Mouse (Mus musculus): Measurements from ENCODE around the gene Ppil4. TPM values are rescaled to one million over a fixed set of nuclear protein-coding genes. Genes with fewer than 3 reads are reported as not detected.

The Ppil4 gene
- polyA plus RNA-seq, 1 experiment from 2014 or later, result 41.6 TPM

GRCm38 (mm10) chr10:7843181-7843580, 50.5 kb downstream of the Ppil4 start:
- H3K27ac ChIP-seq (replicated peaks), result no peak overlapping the region
- no peak for DNase-seq (ENCODE audit: low spot score)
- WGBS, result 91% methylated on average over 4 of the region's 4 CpGs
- H3K4me1 ChIP-seq, result 0 out of 2 replicates have a peak, but pooled peaks cover 3% of the 10 kb centered on the region
- no peak overlapping the region for H3K4me3 ChIP-seq
- no peaks in the 10 kb centered on the region for H3K36me3 ChIP-seq (replicated peaks)
- H3K27me3 ChIP-seq (replicated peaks; ENCODE audit: low read depth, poor library complexity, severe bottlenecking), result no peaks in the 10 kb centered on the region
- H3K9me3 ChIP-seq, result no peaks in the 10 kb centered on the region

GRCm38 (mm10) chr10:7844161-7844560, 51.5 kb downstream of the Ppil4 start:
- Histone ChIP-seq H3K27me3 (replicated peaks; ENCODE audit: low read depth, poor library complexity, severe bottlenecking) (no peaks in the 10 kb centered on the region), H3K9me3 (no peaks in the 10 kb centered on the region), H3K4me3 (no peak overlapping the region), H3K27ac (replicated peaks) (no peak overlapping the region), H3K36me3 (replicated peaks) (no peaks in the 10 kb centered on the region), H3K4me1 (0 out of 2 replicates have a peak, but pooled peaks cover 3% of the 10 kb centered on the region)
- no peak for DNase-seq (ENCODE audit: low spot score)
- 85% methylated on average over 4 of the region's 4 CpGs for WGBS

- 84% methylated on average over 8 of the region's 8 CpGs for WGBS
- DNase-seq (ENCODE audit: low spot score), result no peak
- Histone ChIP-seq H3K36me3 (replicated peaks) (no peaks in the 10 kb centered on the region), H3K4me3 (no peak overlapping the region), H3K27me3 (replicated peaks; ENCODE audit: low read depth, poor library complexity, severe bottlenecking) (no peaks in the 10 kb centered on the region), H3K27ac (replicated peaks) (no peak overlapping the region), H3K9me3 (no peaks in the 10 kb centered on the region), H3K4me1 (0 out of 2 replicates have a peak, but pooled peaks cover 3% of the 10 kb centered on the region)
Measured at GRCm38 (mm10) chr10:7845136-7845535, 52.4 kb downstream of the Ppil4 start.

DNA sequence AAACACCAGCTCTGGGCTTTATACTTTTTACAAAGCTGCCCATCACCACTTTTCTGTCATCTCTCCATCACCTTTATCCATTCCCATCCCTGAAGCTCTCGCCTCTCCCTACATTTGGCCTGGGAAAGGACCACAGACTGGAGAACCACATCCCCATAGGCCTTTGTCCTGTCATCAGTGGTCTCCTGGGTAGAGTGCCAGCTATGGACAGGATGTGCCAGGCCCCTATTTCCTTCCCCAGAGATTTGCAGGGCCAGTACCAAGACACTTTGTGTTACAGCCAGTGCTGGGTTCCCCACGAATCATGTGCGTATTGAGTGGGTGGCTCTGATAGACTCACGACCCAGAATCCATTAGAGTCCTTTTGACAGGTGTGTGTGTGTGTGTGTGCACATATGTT, 53.3 kb downstream of the Ppil4 start:
- WGBS, result 88% methylated on average over 4 of the region's 4 CpGs
- no peak for DNase-seq (ENCODE audit: low spot score)
- Histone ChIP-seq H3K27me3 (replicated peaks; ENCODE audit: low read depth, poor library complexity, severe bottlenecking) (no peaks in the 10 kb centered on the region), H3K36me3 (replicated peaks) (no peaks in the 10 kb centered on the region), H3K4me1 (0 out of 2 replicates have a peak, but pooled peaks cover 3% of the 10 kb centered on the region), H3K9me3 (no peaks in the 10 kb centered on the region), H3K27ac (replicated peaks) (no peak overlapping the region), H3K4me3 (no peak overlapping the region)

DNA sequence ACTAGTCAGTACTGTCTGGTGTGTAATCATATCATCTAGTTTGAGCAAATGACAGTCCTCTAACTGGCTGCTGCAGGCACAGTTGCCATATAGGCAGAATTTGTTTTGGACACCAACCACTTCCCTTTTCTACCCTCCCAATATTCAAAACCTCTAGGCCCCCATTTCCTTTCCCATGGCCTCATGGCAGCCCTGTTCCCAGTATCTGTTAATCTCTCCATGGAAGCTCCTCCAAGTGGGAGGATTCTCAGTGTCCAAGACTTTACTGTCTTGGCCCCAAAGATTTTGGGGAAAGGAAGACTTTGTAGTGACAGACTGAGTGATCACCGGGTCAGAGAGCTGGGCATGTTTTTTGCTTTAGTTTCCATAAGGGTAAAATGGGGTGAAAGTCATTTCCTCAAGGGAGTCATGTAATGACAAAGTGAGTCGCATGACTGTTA, 54.5 kb downstream of the Ppil4 start:
- no peak for DNase-seq (ENCODE audit: low spot score)
- Histone ChIP-seq H3K4me1 (no peaks in the 10 kb centered on the region), H3K9me3 (no peaks in the 10 kb centered on the region), H3K27ac (replicated peaks) (no peak overlapping the region), H3K36me3 (replicated peaks) (no peaks in the 10 kb centered on the region), H3K27me3 (replicated peaks; ENCODE audit: low read depth, poor library complexity, severe bottlenecking) (no peaks in the 10 kb centered on the region), H3K4me3 (no peak overlapping the region)
- WGBS, result 88% methylated on average over 2 of the region's 2 CpGs

- H3K27me3 ChIP-seq (replicated peaks; ENCODE audit: low read depth, poor library complexity, severe bottlenecking), result no peaks in the 10 kb centered on the region
- H3K4me1 ChIP-seq, result no peaks in the 10 kb centered on the region
- H3K9me3 ChIP-seq, result no peaks in the 10 kb centered on the region
- WGBS, result 71% methylated on average over 3 of the region's 3 CpGs
- H3K4me3 ChIP-seq, result no peak overlapping the region
- DNase-seq (ENCODE audit: low spot score), result no peak
- no peaks in the 10 kb centered on the region for H3K36me3 ChIP-seq (replicated peaks)
- H3K27ac ChIP-seq (replicated peaks), result no peak overlapping the region
Measured at GRCm38 (mm10) chr10:7851891-7852290, 59.2 kb downstream of the Ppil4 start.

DNA sequence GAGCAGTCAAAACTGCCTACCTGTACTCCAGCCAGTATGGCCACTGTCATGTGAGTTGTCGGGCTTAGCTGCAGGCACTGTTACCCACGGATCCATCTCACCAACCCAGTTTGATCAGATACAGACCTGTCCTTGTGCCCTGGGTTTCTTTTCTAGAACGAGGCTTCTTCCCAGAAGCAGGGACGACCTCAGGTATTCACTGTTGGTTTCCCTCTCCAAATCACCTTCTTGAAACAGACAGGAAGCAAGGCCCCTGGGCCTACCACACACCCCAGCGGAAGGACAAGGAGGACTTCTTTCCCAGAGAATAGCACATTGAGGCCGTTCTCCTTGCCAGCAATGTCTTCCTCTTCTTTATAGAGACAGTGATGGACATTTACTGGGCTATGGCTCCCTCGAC, 67.8 kb downstream of the Ppil4 start:
- no peaks in the 10 kb centered on the region for H3K27me3 ChIP-seq (replicated peaks; ENCODE audit: low read depth, poor library complexity, severe bottlenecking)
- no peak overlapping the region for H3K27ac ChIP-seq (replicated peaks)
- peak; percentile 6 for DNase-seq (ENCODE audit: low spot score)
- H3K4me1 ChIP-seq, result no peaks in the 10 kb centered on the region
- peaks cover 5% of the 10 kb centered on the region; the same call in 1 of the 2 replicates for H3K9me3 ChIP-seq
- no peaks in the 10 kb centered on the region for H3K36me3 ChIP-seq (replicated peaks)
- no peak overlapping the region for H3K4me3 ChIP-seq
- WGBS, result 86% methylated on average over 7 of the region's 7 CpGs

DNA sequence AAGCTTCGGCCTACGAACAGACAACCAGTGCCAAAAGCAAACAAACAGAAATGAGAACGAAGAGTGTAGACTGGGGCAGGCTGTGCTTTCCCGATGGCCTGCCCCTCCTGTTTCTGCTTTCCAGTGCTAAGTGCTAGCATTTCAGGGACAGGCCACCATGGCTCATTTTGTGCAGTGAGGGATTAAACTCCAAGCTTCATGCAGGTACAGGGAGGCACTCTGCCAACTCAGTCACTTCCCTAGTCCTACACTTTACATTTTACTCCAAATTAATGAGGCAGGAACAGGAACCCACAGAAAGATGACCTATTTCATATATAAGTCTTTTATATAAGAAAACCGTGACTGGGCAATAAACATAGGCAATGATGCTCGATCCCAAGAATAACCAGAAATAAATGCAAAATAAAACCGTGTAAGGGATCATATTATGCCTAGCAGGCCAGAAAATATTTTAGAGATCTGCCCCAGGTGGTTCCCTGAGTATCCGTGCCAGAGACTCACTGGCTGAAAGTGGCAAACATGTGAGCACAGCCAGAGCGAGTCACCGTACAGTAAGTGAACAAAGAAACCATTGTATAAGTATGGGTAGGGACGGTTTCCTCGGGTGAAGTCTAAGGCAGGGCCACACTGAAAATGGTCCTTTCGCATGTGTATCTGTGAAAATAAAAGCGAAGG, 68.7 kb downstream of the Ppil4 start:
- Histone ChIP-seq H3K4me1 (no peaks in the 10 kb centered on the region), H3K27me3 (replicated peaks; ENCODE audit: low read depth, poor library complexity, severe bottlenecking) (peaks cover 4% of the 10 kb centered on the region), H3K36me3 (replicated peaks) (no peaks in the 10 kb centered on the region), H3K9me3 (peaks cover 5% of the 10 kb centered on the region; the same call in 1 of the 2 replicates), H3K4me3 (no peak overlapping the region), H3K27ac (replicated peaks) (no peak overlapping the region)
- peak; percentile 6 for DNase-seq (ENCODE audit: low spot score)
- WGBS, result 76% methylated on average over 14 of the region's 14 CpGs

DNA sequence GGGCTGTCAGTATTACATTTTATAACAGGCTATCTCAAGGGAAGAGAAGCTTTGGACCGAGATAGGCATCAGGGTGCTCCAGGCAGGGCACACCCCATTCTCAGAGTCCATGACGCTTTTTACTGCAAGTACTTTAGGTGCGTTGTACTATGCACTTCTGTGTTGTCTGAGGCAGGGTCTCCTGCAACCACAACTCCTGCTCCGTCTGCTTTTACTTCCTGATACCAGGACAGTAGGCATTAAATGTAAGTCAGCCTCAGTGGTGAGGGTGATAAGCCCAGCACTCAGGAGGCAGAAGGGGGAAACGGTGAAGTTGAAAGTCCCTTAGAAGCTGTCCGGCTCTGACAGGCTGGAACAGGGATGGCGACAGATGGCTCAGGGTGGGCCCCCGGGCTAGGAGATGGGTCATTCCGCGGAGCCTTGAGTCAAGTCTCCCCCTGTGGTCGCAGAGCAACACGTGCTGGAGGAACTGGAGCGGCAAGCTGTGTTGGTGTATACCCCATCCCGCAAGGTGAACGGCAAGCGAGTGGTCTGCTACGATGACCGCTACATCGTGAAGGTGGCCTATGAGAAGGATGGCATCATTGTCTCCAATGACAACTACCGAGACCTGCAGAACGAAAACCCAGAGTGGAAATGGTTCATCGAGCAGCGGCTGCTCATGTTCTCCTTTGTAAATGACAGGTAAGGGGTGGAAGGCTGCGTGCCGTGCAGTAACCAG, 69.4 kb downstream of the Ppil4 start:
- Histone ChIP-seq H3K9me3 (peaks cover 5% of the 10 kb centered on the region; the same call in 1 of the 2 replicates), H3K27ac (replicated peaks) (no peak overlapping the region), H3K27me3 (replicated peaks; ENCODE audit: low read depth, poor library complexity, severe bottlenecking) (peaks cover 11% of the 10 kb centered on the region), H3K36me3 (replicated peaks) (no peaks in the 10 kb centered on the region), H3K4me1 (peaks cover 3% of the 10 kb centered on the region), H3K4me3 (no peak overlapping the region)
- WGBS, result 89% methylated on average over 25 of the region's 25 CpGs
- DNase-seq (ENCODE audit: low spot score), result peak; percentile 7

DNA sequence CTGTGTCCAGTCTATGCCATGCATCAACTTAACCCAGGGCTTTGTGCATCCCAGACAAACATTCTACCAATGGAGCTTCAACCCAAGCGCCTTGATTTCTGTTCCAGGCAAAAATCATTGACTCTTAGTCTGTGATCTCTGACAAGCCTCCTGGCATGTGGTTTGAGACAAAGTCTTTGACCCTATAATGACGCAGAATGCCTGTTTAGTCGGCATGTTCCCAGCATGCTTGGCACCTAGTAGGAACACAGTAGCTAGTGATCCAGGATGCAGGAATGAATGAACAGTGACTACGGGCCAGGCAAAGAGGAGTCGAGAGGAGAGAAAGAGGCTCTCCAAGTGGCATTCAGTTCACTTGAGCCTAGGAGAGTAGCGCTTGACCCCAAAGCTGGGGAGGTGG, 70.7 kb downstream of the Ppil4 start:
- peaks cover 11% of the 10 kb centered on the region for H3K4me1 ChIP-seq
- no peak overlapping the region for H3K27ac ChIP-seq (replicated peaks)
- H3K9me3 ChIP-seq, result peaks cover 5% of the 10 kb centered on the region; the same call in 1 of the 2 replicates
- DNase-seq (ENCODE audit: low spot score), result peak; percentile 3
- peaks cover 24% of the 10 kb centered on the region for H3K27me3 ChIP-seq (replicated peaks; ENCODE audit: low read depth, poor library complexity, severe bottlenecking)
- 92% methylated on average over 6 of the region's 6 CpGs for WGBS
- H3K36me3 ChIP-seq (replicated peaks), result no peaks in the 10 kb centered on the region
- no peak overlapping the region for H3K4me3 ChIP-seq

GRCm38 (mm10) chr10:7864184-7864583, 71.5 kb downstream of the Ppil4 start:
- Histone ChIP-seq H3K27me3 (replicated peaks; ENCODE audit: low read depth, poor library complexity, severe bottlenecking) (peaks cover 32% of the 10 kb centered on the region), H3K4me3 (no peak overlapping the region), H3K9me3 (peaks cover 5% of the 10 kb centered on the region; the same call in 1 of the 2 replicates), H3K27ac (replicated peaks) (no peak overlapping the region), H3K4me1 (peaks cover 11% of the 10 kb centered on the region), H3K36me3 (replicated peaks) (no peaks in the 10 kb centered on the region)
- WGBS, result 75% methylated on average over 6 of the region's 6 CpGs
- DNase-seq (ENCODE audit: low spot score), result no peak

DNA sequence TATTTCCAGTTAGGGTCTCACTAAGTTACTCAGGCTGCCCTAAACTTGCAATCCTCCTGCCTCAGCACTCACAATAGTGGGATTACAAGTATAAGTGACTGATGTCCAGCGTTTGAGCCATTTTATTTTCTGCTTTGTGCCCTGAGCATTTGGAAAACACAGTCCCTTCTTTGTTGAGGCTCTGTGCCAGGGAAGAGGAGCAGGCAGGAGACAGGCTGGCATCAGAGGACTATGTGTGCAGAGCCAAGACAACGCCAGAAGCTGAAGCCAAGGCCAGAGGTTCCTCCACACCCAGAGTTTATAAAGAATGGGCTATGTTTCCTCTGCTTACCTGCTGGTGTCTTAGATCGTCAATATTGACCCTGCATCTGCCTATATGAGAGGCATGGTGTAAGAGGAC, 72.1 kb downstream of the Ppil4 start:
- Histone ChIP-seq H3K27ac (replicated peaks) (no peak overlapping the region), H3K4me1 (peaks cover 11% of the 10 kb centered on the region), H3K36me3 (replicated peaks) (no peaks in the 10 kb centered on the region), H3K27me3 (replicated peaks; ENCODE audit: low read depth, poor library complexity, severe bottlenecking) (peaks cover 38% of the 10 kb centered on the region), H3K4me3 (no peak overlapping the region), H3K9me3 (peaks cover 5% of the 10 kb centered on the region; the same call in 1 of the 2 replicates)
- no peak for DNase-seq (ENCODE audit: low spot score)
- 86% methylated on average over 3 of the region's 3 CpGs for WGBS
